Mouse (Mus musculus) forebrain, embryonic 14.5 days (tissue): Measurements from ENCODE around the gene Dmpk. TPM values are rescaled to one million over a fixed set of nuclear protein-coding genes. Genes with fewer than 3 reads are reported as not detected.

Experiments
- ATAC-seq: fragments of 200-750 bp; cut with Nextera tagmentation; 2 replicates; pipeline ENCODE4 v1.8.0; 2017; ENCODE audit warnings: mild to moderate bottlenecking, moderate library complexity
- DNase-seq: peaks from one replicate; pipeline ENCODE4 v3.0.0-alpha.2; 2015; ENCODE audit warnings: low spot score
- H3K27ac ChIP-seq: fragments of 300-500 bp; sonication (generic); 2 replicates; pipeline ENCODE4 v1.5.1; 2014; ENCODE audit warnings: low read depth, mild to moderate bottlenecking, control low read depth, low read length, moderate library complexity
- H3K27me3 ChIP-seq: fragments of 300-500 bp; sonication (generic); replicated peaks from 2 replicates; pipeline ENCODE4 v1.6.1; 2014; ENCODE audit warnings: low read length, control low read depth, mixed read lengths; ENCODE audit not compliant: control insufficient read depth, insufficient read depth
- H3K36me3 ChIP-seq: fragments of 300-500 bp; sonication (generic); 2 replicates; pipeline ENCODE4 v1.6.1; 2014; ENCODE audit warnings: low read length, control low read depth; ENCODE audit not compliant: control insufficient read depth, insufficient read depth
- H3K4me1 ChIP-seq: fragments of 300-500 bp; sonication (generic); 2 replicates; pipeline ENCODE4 v1.6.1; 2014; ENCODE audit warnings: antibody characterized with exemption, low read length, control low read depth; ENCODE audit not compliant: control insufficient read depth, insufficient read depth
- H3K4me2 ChIP-seq: fragments of 300-500 bp; sonication (generic); 2 replicates; pipeline ENCODE4 v1.6.1; 2014; ENCODE audit warnings: mild to moderate bottlenecking, control low read depth, low read length
- H3K4me3 ChIP-seq: fragments of 300-500 bp; sonication (generic); 2 replicates; pipeline ENCODE4 v1.5.1; 2014; ENCODE audit warnings: low read depth, low read length, control low read depth
- H3K9ac ChIP-seq: fragments of 300-500 bp; sonication (generic); 2 replicates; pipeline ENCODE4 v1.6.1; 2014; ENCODE audit warnings: mild to moderate bottlenecking, low read length, control low read depth, moderate library complexity
- H3K9me3 ChIP-seq: fragments of 300-500 bp; sonication (generic); replicated peaks from 2 replicates; pipeline ENCODE4 v1.6.1; 2016; ENCODE audit warnings: low read length, control low read depth, mixed read lengths; ENCODE audit not compliant: control insufficient read depth
- WGBS: fragments of 180-500 bp; shearing (Covaris S2); extraction: QIAGEN DNeasy Blood & Tissue Kit; methylation state at CpG from one replicate; pipeline ENCODE4 v1.1.7; 2014; 5-methylcytosine and 5-hydroxymethylcytosine counted together
- polyA plus RNA-seq: library from polyadenylated mRNA; unstranded; fragments of >200 nt; fragmentation: Nextera tagmentation; extraction: Ambion mirVana; gene quantifications from 2 replicates; pipeline ENCODE4 v1.2.1, GENCODE M21; 2014

The Dmpk gene
- polyA plus RNA-seq, 1 experiment from 2014 or later = 4.4 TPM

GRCm38 (mm10) chr7:19092381-19093173, 8.9 kb downstream of the Dmpk start:
- WGBS = 3% methylated on average over 38 of the region's 38 CpGs
- Histone ChIP-seq H3K36me3 (peaks cover 40% of the 10 kb centered on the region), H3K9ac (peak overlapping the region; percentile 40; the same call in 1 of the 2 replicates), H3K27me3 (no peaks in the 10 kb centered on the region), H3K9me3 (no peaks in the 10 kb centered on the region), H3K4me2 (peak overlapping the region; percentile 98), H3K4me3 (peak overlapping the region; percentile 56), H3K4me1 (peaks cover 19% of the 10 kb centered on the region), H3K27ac (peak overlapping the region; percentile 60)
- peak; percentile 61 for ATAC-seq
- peak; percentile 75 for DNase-seq

GRCm38 (mm10) chr7:19093174-19093521, 9.5 kb downstream of the Dmpk start:
- Histone ChIP-seq H3K36me3 (peaks cover 34% of the 10 kb centered on the region), H3K4me3 (peak overlapping the region; percentile 56), H3K4me2 (peak overlapping the region; percentile 98), H3K27ac (peak overlapping the region; percentile 60; the same call in 1 of the 2 replicates), H3K9me3 (no peaks in the 10 kb centered on the region), H3K27me3 (no peaks in the 10 kb centered on the region), H3K9ac (peak overlapping the region; percentile 25; the same call in 1 of the 2 replicates), H3K4me1 (peaks cover 19% of the 10 kb centered on the region)
- ATAC-seq (peak; percentile 56), DNase-seq (peak; percentile 67)
- 2% methylated on average over 12 of the region's 15 CpGs for WGBS

GRCm38 (mm10) chr7:19093537-19094385, 10.1 kb downstream of the Dmpk start:
- WGBS = under 1% methylated on average over 45 of the region's 45 CpGs

GRCm38 (mm10) chr7:19094471-19094825, 10.8 kb downstream of the Dmpk start, which contains the start of gene Six5:
Six5 (plus strand) TSS chr7:19094594.
- H3K9me3 ChIP-seq = no peaks in the 10 kb centered on the region
- DNase-seq (no peak), ATAC-seq (peak; percentile 11)
- peak within 1 kb of the TSS; percentile 73 for H3K9ac ChIP-seq
- peak within 1 kb of the TSS; percentile 56 for H3K4me3 ChIP-seq
- H3K36me3 ChIP-seq = peaks cover 24% of the 10 kb centered on the region
- H3K27me3 ChIP-seq = no peaks in the 10 kb centered on the region
- H3K4me1 ChIP-seq = peaks cover 19% of the 10 kb centered on the region
- peak within 1 kb of the TSS; percentile 84 for H3K27ac ChIP-seq
- peak within 1 kb of the TSS; percentile 98 for H3K4me2 ChIP-seq
- 2% methylated on average over 23 of the region's 36 CpGs for WGBS

More at GRCm38 (mm10) chr7:19093537-19094385, 10.1 kb downstream of the Dmpk start:
- Histone ChIP-seq H3K36me3 (peaks cover 29% of the 10 kb centered on the region), H3K9ac (peak overlapping the region; percentile 73), H3K4me1 (peaks cover 19% of the 10 kb centered on the region), H3K4me3 (peak overlapping the region; percentile 56), H3K27ac (peak overlapping the region; percentile 84), H3K9me3 (no peaks in the 10 kb centered on the region), H3K27me3 (no peaks in the 10 kb centered on the region), H3K4me2 (peak overlapping the region; percentile 98)
- ATAC-seq (peak; percentile 79), DNase-seq (peak; percentile 95)

- H3K27ac ChIP-seq = peak overlapping the region; percentile 84
- peaks cover 19% of the 10 kb centered on the region for H3K4me1 ChIP-seq
- H3K27me3 ChIP-seq = no peaks in the 10 kb centered on the region
- peaks cover 18% of the 10 kb centered on the region for H3K36me3 ChIP-seq
- no peaks in the 10 kb centered on the region for H3K9me3 ChIP-seq
- no peak for ATAC-seq
- H3K9ac ChIP-seq = peak overlapping the region; percentile 73
- WGBS = under 1% methylated on average over 83 of the region's 87 CpGs
- peak overlapping the region; percentile 56 for H3K4me3 ChIP-seq
- DNase-seq = peak; percentile 55
- peak overlapping the region; percentile 98 for H3K4me2 ChIP-seq
These were observed 11.4 kb downstream of the Dmpk start for GRCm38 (mm10) chr7:19094826-19095750.

- H3K4me1 ChIP-seq = peaks cover 19% of the 10 kb centered on the region
- peak overlapping the region; percentile 98 for H3K4me2 ChIP-seq
- DNase-seq = peak; percentile 63
- 0% methylated on average over 19 of the region's 19 CpGs for WGBS
- no peaks in the 10 kb centered on the region for H3K27me3 ChIP-seq
- H3K27ac ChIP-seq = peak overlapping the region; percentile 84; the same call in 1 of the 2 replicates
- ATAC-seq = no peak
- peaks cover 11% of the 10 kb centered on the region for H3K36me3 ChIP-seq
- H3K4me3 ChIP-seq = peak overlapping the region; percentile 56
- H3K9ac ChIP-seq = peak overlapping the region; percentile 73
- no peaks in the 10 kb centered on the region for H3K9me3 ChIP-seq
These were observed 12.1 kb downstream of the Dmpk start for GRCm38 (mm10) chr7:19095751-19096110.

GRCm38 (mm10) chr7:19096421-19096976, 12.8 kb downstream of the Dmpk start:
- Histone ChIP-seq H3K4me2 (peak overlapping the region; percentile 98), H3K27me3 (no peaks in the 10 kb centered on the region), H3K4me3 (peak overlapping the region; percentile 56), H3K9me3 (no peaks in the 10 kb centered on the region), H3K36me3 (peaks cover 5% of the 10 kb centered on the region), H3K9ac (peak overlapping the region; percentile 73; the same call in 1 of the 2 replicates), H3K4me1 (peaks cover 19% of the 10 kb centered on the region), H3K27ac (no peak overlapping the region)
- WGBS = 57% methylated on average over 5 of the region's 5 CpGs
- DNase-seq (no peak), ATAC-seq (no peak)

GRCm38 (mm10) chr7:19097217-19097616, 13.6 kb downstream of the Dmpk start:
- no peak for ATAC-seq
- no peak overlapping the region for H3K9ac ChIP-seq
- H3K4me1 ChIP-seq = peaks cover 19% of the 10 kb centered on the region

More at GRCm38 (mm10) chr7:19097217-19097616, 13.6 kb downstream of the Dmpk start:
- WGBS = 67% methylated on average over 2 of the region's 2 CpGs
- H3K9me3 ChIP-seq = no peaks in the 10 kb centered on the region
- H3K4me3 ChIP-seq = no peak overlapping the region
- H3K27me3 ChIP-seq = no peaks in the 10 kb centered on the region
- H3K27ac ChIP-seq = no peak overlapping the region
- H3K4me2 ChIP-seq = no peak overlapping the region
- no peaks in the 10 kb centered on the region; the same call in 1 of the 2 replicates for H3K36me3 ChIP-seq
- DNase-seq = no peak
